In the genomic region with DNA sequence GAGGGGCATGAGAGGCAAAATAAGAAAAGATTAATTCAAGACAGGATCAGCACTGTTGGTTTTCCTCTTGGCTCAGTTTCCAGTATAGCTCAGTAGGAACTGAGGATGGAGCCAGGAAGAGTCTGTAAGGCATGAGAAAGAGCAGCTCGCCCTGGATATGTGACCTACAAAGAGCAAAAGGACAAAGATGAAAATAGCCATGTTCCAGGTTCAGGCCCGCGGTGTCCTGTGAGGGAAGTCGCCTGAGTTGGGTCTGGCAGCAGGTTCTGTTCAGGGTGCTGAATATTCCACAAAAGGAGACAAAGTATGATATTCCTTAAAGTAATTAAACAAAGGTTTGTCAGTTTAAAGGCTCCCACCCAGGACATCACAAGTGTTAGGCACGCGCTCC, we compare ENCODE assay signal across 11 mouse cellular contexts. TPM values are rescaled to one million over a fixed set of nuclear protein-coding genes. Genes with fewer than 3 reads are reported as not detected.
DNase-seq lines count a peak whose midpoint lies in the region; ATAC-seq and TF ChIP-seq lines count a peak whose summit lies in the region.
"Had no signal": no experiment of that assay in that cellular context is flagged by ENCODE, and none has a peak within 500 bp of the region (broad histone marks: within the 10 kb centered on the region; RNA-seq: fewer than 3 reads in every experiment).

No protein-coding gene starts in this region.

- H3K4me2 ChIP-seq in hindbrain, postnatal 0 days (ENCODE audit: low read depth, low read length): no peak overlapping the region
- H3K4me2 ChIP-seq in neural tube, embryonic 15.5 days: no peak overlapping the region

- no peak for ATAC-seq in hindbrain, postnatal 0 days
- no peak for ATAC-seq in neural tube, embryonic 15.5 days (ENCODE audit: low FRiP score)

- H3K27ac ChIP-seq in layer of hippocampus, adult 2 months: peak overlapping the region; percentile 36
- H3K27ac ChIP-seq in hindbrain, postnatal 0 days: peak overlapping the region; percentile 32; the same call in 1 of the 2 replicates
- peak overlapping the region; percentile 87 for H3K27ac ChIP-seq in neural tube, embryonic 15.5 days (replicated peaks)
- H3K27ac ChIP-seq: kidney, postnatal 0 days had no signal

- no peaks in the 10 kb centered on the region for H3K27me3 ChIP-seq in hindbrain, postnatal 0 days (ENCODE audit: insufficient read depth, low read length)
- H3K27me3 ChIP-seq in neural tube, embryonic 15.5 days (replicated peaks): no peaks in the 10 kb centered on the region

- 38% methylated on average over 6 of the region's 6 CpGs for WGBS in hindbrain, postnatal 0 days
- 44% methylated on average over 6 of the region's 6 CpGs for WGBS in neural tube, embryonic 15.5 days

- no peak overlapping the region for H3K4me3 ChIP-seq in layer of hippocampus, adult 2 months
- no peak overlapping the region for H3K4me3 ChIP-seq in hindbrain, postnatal 0 days (ENCODE audit: low read length)
- no peak overlapping the region for H3K4me3 ChIP-seq in neural tube, embryonic 15.5 days (replicated peaks)

- no peaks in the 10 kb centered on the region for H3K36me3 ChIP-seq in hindbrain, postnatal 0 days (ENCODE audit: insufficient read depth, low read length)
- no peaks in the 10 kb centered on the region for H3K36me3 ChIP-seq in neural tube, embryonic 15.5 days

- H3K4me1 ChIP-seq in hindbrain, postnatal 0 days (ENCODE audit: insufficient read depth, low read length): peaks cover 62% of the 10 kb centered on the region
- peaks cover 61% of the 10 kb centered on the region for H3K4me1 ChIP-seq in neural tube, embryonic 15.5 days

- 0 out of 2 replicates have a peak overlapping the region, but pooled peaks have one; percentile 3 for H3K9ac ChIP-seq in hindbrain, postnatal 0 days (replicated peaks; ENCODE audit: low read length)
- no peak overlapping the region for H3K9ac ChIP-seq in neural tube, embryonic 15.5 days (replicated peaks)

- DNase-seq in cerebellum, adult 11-12 months: peak; percentile 44
- no peak for DNase-seq in cerebellum, postnatal 4 days (ENCODE audit: low spot score in 2 of 2)
- no peak for DNase-seq in layer of hippocampus, adult 2 months (ENCODE audit: low spot score in 2 of 2)
- DNase-seq in layer of hippocampus, adult 11-12 months (ENCODE audit: low spot score): no peak
- DNase-seq in hindbrain, postnatal 0 days (ENCODE audit: low spot score): no peak
- no peak for DNase-seq in c-Kit-positive CD71-positive TER-119-positive erythroid progenitor cells, embryonic 14.5 days (ENCODE audit: low spot score)
- DNase-seq in lung, adult 18-20 months: no peak
- DNase-seq: adrenal gland, postnatal 25 days; embryo, embryonic 11 days had no signal

- no peaks in the 10 kb centered on the region for H3K9me3 ChIP-seq in hindbrain, postnatal 0 days (ENCODE audit: low read length)
- no peaks in the 10 kb centered on the region for H3K9me3 ChIP-seq in neural tube, embryonic 15.5 days (replicated peaks)

- TF ChIP-seq CTCF in layer of hippocampus, adult 2 months (conservative IDR thresholded peaks at IDR 0.05): no peak
- TF ChIP-seq CTCF in hindbrain, postnatal 0 days (IDR thresholded peaks at IDR 0.05; ENCODE audit: low read depth): no peak

RNA-seq across cellular contexts. Expression of a gene that starts 14.5 kb away (rescaled TPM):
- 100 to 1,000 TPM; 255 to 260 TPM for total RNA-seq in layer of hippocampus, adult 2 months (2021)
- 129 and 170 TPM in 2 replicates for total RNA-seq in hindbrain, postnatal 0 days (2014; rRNA removed)
- 55.7 and 57.8 TPM in 2 replicates for polyA plus RNA-seq in hindbrain, postnatal 0 days (2015; fragmentation: Nextera tagmentation; extraction: Ambion mirVana)
- 50.9 and 52.9 TPM in 2 replicates for polyA plus RNA-seq in neural tube, embryonic 15.5 days (2015; fragmentation: Nextera tagmentation; extraction: Ambion mirVana)

RNA-seq across cellular contexts. Expression of a gene that starts 34.8 kb away (rescaled TPM):
- 1 to 10 TPM; 9.5 to 9.9 TPM for total RNA-seq in layer of hippocampus, adult 2 months (2021)
- 8.9 and 20.0 TPM in 2 replicates for total RNA-seq in hindbrain, postnatal 0 days (2014; rRNA removed)
- 76.3 and 80.8 TPM in 2 replicates for polyA plus RNA-seq in hindbrain, postnatal 0 days (2015; fragmentation: Nextera tagmentation; extraction: Ambion mirVana)
- polyA plus RNA-seq in neural tube, embryonic 15.5 days (2015; fragmentation: Nextera tagmentation; extraction: Ambion mirVana): 62.5 and 71.2 TPM in 2 replicates

Comparison
In these comparisons a context has a peak if more than half of its experiments do, and no peak if none do; other contexts are left out.
1. H3K27ac ChIP-seq: peak in every context shown above with its lines; median percentile 87 in neural tube, embryonic 15.5 days; 36 in layer of hippocampus, adult 2 months; 32 in hindbrain, postnatal 0 days.